Mouse (Mus musculus) CH12.LX (cell line): Measurements from ENCODE around the gene Celf2.

Experiments used
- CTCF ChIP-seq, 2 experiments: IDR thresholded peaks in 1 of 2; conservative IDR thresholded peaks in 1 of 2; 2 replicates each; pipeline ENCODE4 v1.5.1; 2011 to 2012; ENCODE audit warnings: low read depth in 2 of 2, low read length in 2 of 2, improper control_type of control experiment in 1 of 2, inconsistent platforms in 1 of 2, mild to moderate bottlenecking in 1 of 2, moderate library complexity in 1 of 2
- E2F4 ChIP-seq: IDR thresholded peaks from 2 replicates; pipeline ENCODE4 v1.6.1; 2011; ENCODE audit warnings: low read depth, low read length, improper control_type of control experiment; ENCODE audit not compliant: insufficient replicate concordance
- EP300 ChIP-seq: IDR thresholded peaks from 2 replicates; pipeline ENCODE4 v1.6.1; 2011; ENCODE audit warnings: low read length, improper control_type of control experiment
- KAT2A ChIP-seq: IDR thresholded peaks from 2 replicates; pipeline ENCODE4 v1.6.1; 2012; ENCODE audit warnings: low read length, improper control_type of control experiment, inconsistent platforms; ENCODE audit not compliant: insufficient replicate concordance
- MAFK ChIP-seq: IDR thresholded peaks from 2 replicates; pipeline ENCODE4 v1.6.1; 2011; ENCODE audit warnings: low read length, improper control_type of control experiment; ENCODE audit not compliant: insufficient replicate concordance
- MEF2A ChIP-seq: IDR thresholded peaks from 2 replicates; pipeline ENCODE4 v1.6.1; 2014; ENCODE audit warnings: low read depth, mild to moderate bottlenecking, inconsistent platforms, low read length, improper control_type of control experiment, borderline replicate concordance
- POLR2A ChIP-seq: IDR thresholded peaks from 2 replicates; pipeline ENCODE4 v1.6.1; 2011; ENCODE audit warnings: low read depth, mild to moderate bottlenecking, improper control_type of control experiment, low read length
- SIN3A ChIP-seq: IDR thresholded peaks from 2 replicates; pipeline ENCODE4 v1.6.1; 2012; ENCODE audit warnings: low read length, improper control_type of control experiment, inconsistent platforms
- TCF12 ChIP-seq: IDR thresholded peaks from 2 replicates; pipeline ENCODE4 v1.6.1; 2014; ENCODE audit warnings: low read depth, mild to moderate bottlenecking, inconsistent platforms, low read length, improper control_type of control experiment
- USF1 ChIP-seq: IDR thresholded peaks from 2 replicates; pipeline ENCODE4 v1.6.1; 2014; ENCODE audit warnings: low read depth, mild to moderate bottlenecking, inconsistent platforms, low read length, improper control_type of control experiment
- USF2 ChIP-seq: conservative IDR thresholded peaks from 2 replicates; pipeline ENCODE4 v1.6.1; 2011; ENCODE audit warnings: low read depth, low read length, improper control_type of control experiment
- ZC3H11A ChIP-seq: IDR thresholded peaks from 2 replicates; pipeline ENCODE4 v1.6.1; 2012; ENCODE audit warnings: low read depth, mild to moderate bottlenecking, inconsistent platforms, low read length, improper control_type of control experiment

- TF ChIP-seq USF1 (no peak), MAFK (no peak), E2F4 (no peak), SIN3A (no peak), CTCF (conservative IDR thresholded peaks at IDR 0.05 in 1 of 2, IDR thresholded peaks at IDR 0.05 in 1 of 2; ENCODE audit: low read depth in 2 of 2, low read length in 2 of 2) (no peak), KAT2A (no peak), EP300 (no peak), POLR2A (no peak), ZC3H11A (no peak), TCF12 (no peak), USF2 (no peak), MEF2A (no peak)
Observed at GRCm38 (mm10) chr2:7482062-7482461, 27.3 kb downstream of the Celf2 start.
